In the genomic region with DNA sequence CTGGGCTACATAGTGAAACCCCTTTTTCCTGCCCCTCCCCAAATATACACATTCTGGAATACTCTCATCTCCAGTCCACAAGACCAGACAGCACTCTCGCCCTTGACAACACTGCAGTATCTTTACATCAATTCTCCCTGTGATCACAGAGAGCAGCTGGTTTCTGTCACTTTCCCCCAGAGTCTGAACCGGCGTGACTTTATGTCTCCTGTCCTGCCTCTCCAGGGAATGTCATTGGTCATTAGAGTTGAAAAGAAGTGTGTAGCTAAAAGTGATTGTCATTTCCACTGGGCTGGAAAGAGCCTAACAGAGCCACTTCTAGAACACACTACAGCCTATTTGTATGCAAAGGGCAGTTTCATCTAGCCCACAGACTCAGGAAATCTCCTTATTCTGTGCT, we compare ENCODE assay signal across 19 mouse cellular contexts. TPM values are rescaled to one million over a fixed set of nuclear protein-coding genes. Genes with fewer than 3 reads are reported as not detected.
DNase-seq lines count a peak whose midpoint lies in the region; ATAC-seq and TF ChIP-seq lines count a peak whose summit lies in the region.
"Had no signal": no experiment of that assay in that cellular context is flagged by ENCODE, and none has a peak within 500 bp of the region (broad histone marks: within the 10 kb centered on the region; RNA-seq: fewer than 3 reads in every experiment).

No protein-coding gene starts in this region.

- H3K9me3 ChIP-seq in hindbrain, embryonic 12.5 days (replicated peaks), result 0 out of 2 replicates have a peak, but pooled peaks cover 4% of the 10 kb centered on the region
- H3K9me3 ChIP-seq in hindbrain, embryonic 10.5 days, result peaks cover 5% of the 10 kb centered on the region
- no peaks in the 10 kb centered on the region; the same call in 1 of the 2 replicates for H3K9me3 ChIP-seq in lung, embryonic 15.5 days
- no peaks in the 10 kb centered on the region for H3K9me3 ChIP-seq in hindbrain, embryonic 15.5 days
- H3K9me3 ChIP-seq in intestine, postnatal 0 days (ENCODE audit: control insufficient read depth), result 0 out of 2 replicates have a peak, but pooled peaks cover 3% of the 10 kb centered on the region
- H3K9me3 ChIP-seq: embryonic facial prominence, embryonic 12.5 days; neural tube, embryonic 15.5 days had no signal

- no peak for DNase-seq in hindbrain, embryonic 10.5 days (ENCODE audit: low spot score)
- DNase-seq in lung, postnatal 4 days, result no peak
- DNase-seq in R1 (ENCODE audit: low read depth, low spot score), result peak; percentile 10
- no peak for DNase-seq in urinary bladder, postnatal 10 days (ENCODE audit: low spot score)
- DNase-seq: cerebellum, adult 9-10 months; lung, postnatal 10 days; right cerebral cortex, postnatal 4 days had no signal

- 25% methylated on average over 3 of the region's 3 CpGs for WGBS in hindbrain, embryonic 12.5 days
- WGBS in hindbrain, embryonic 10.5 days, result 51% methylated on average over 3 of the region's 3 CpGs
- 45% methylated on average over 3 of the region's 3 CpGs for WGBS in lung, embryonic 15.5 days
- WGBS in hindbrain, embryonic 15.5 days, result 35% methylated on average over 3 of the region's 3 CpGs
- WGBS in intestine, postnatal 0 days, result 68% methylated on average over 3 of the region's 3 CpGs

- no peaks in the 10 kb centered on the region for H3K36me3 ChIP-seq in hindbrain, embryonic 12.5 days
- H3K36me3 ChIP-seq in hindbrain, embryonic 10.5 days, result no peaks in the 10 kb centered on the region
- H3K36me3 ChIP-seq in lung, embryonic 15.5 days, result no peaks in the 10 kb centered on the region
- H3K36me3 ChIP-seq in hindbrain, embryonic 15.5 days, result no peaks in the 10 kb centered on the region
- H3K36me3 ChIP-seq in intestine, postnatal 0 days (ENCODE audit: control insufficient read depth, insufficient read depth), result no peaks in the 10 kb centered on the region
- H3K36me3 ChIP-seq: embryonic facial prominence, embryonic 12.5 days; limb, embryonic 12.5 days; liver, embryonic 12.5 days; neural tube, embryonic 15.5 days had no signal

- no peak overlapping the region for H3K4me3 ChIP-seq in hindbrain, embryonic 12.5 days
- H3K4me3 ChIP-seq in hindbrain, embryonic 10.5 days, result no peak overlapping the region
- H3K4me3 ChIP-seq in lung, embryonic 15.5 days, result no peak overlapping the region
- H3K4me3 ChIP-seq in hindbrain, embryonic 15.5 days, result no peak overlapping the region
- H3K4me3 ChIP-seq in intestine, postnatal 0 days (ENCODE audit: low read depth, low read length), result no peak overlapping the region
- H3K4me3 ChIP-seq: embryonic facial prominence, embryonic 12.5 days; erythroblast, embryonic 14.5 days; forebrain, embryonic 13.5 days; heart, embryonic 13.5 days; limb, embryonic 12.5 days; liver, embryonic 12.5 days; neural tube, embryonic 15.5 days had no signal

- H3K4me2 ChIP-seq in hindbrain, embryonic 12.5 days (replicated peaks), result no peak overlapping the region
- no peak overlapping the region for H3K4me2 ChIP-seq in lung, embryonic 15.5 days
- H3K4me2 ChIP-seq in hindbrain, embryonic 15.5 days, result no peak overlapping the region
- H3K4me2 ChIP-seq in intestine, postnatal 0 days (replicated peaks; ENCODE audit: low read depth), result no peak overlapping the region
- H3K4me2 ChIP-seq: embryonic facial prominence, embryonic 12.5 days; forebrain, embryonic 13.5 days; heart, embryonic 13.5 days; limb, embryonic 12.5 days; liver, embryonic 12.5 days; neural tube, embryonic 15.5 days had no signal

- no peaks in the 10 kb centered on the region for H3K27me3 ChIP-seq in hindbrain, embryonic 12.5 days
- no peaks in the 10 kb centered on the region for H3K27me3 ChIP-seq in hindbrain, embryonic 10.5 days (ENCODE audit: insufficient read depth, poor library complexity, severe bottlenecking)
- no peaks in the 10 kb centered on the region for H3K27me3 ChIP-seq in lung, embryonic 15.5 days
- no peaks in the 10 kb centered on the region for H3K27me3 ChIP-seq in hindbrain, embryonic 15.5 days
- no peaks in the 10 kb centered on the region for H3K27me3 ChIP-seq in intestine, postnatal 0 days (replicated peaks; ENCODE audit: control insufficient read depth, insufficient read depth, low read length)
- H3K27me3 ChIP-seq: CH12.LX; embryonic facial prominence, embryonic 12.5 days; forebrain, embryonic 13.5 days; heart, embryonic 13.5 days; limb, embryonic 12.5 days; liver, embryonic 12.5 days; neural tube, embryonic 15.5 days had no signal

- peaks cover 22% of the 10 kb centered on the region for H3K4me1 ChIP-seq in hindbrain, embryonic 12.5 days
- peaks cover 15% of the 10 kb centered on the region for H3K4me1 ChIP-seq in hindbrain, embryonic 10.5 days (replicated peaks)
- peaks cover 12% of the 10 kb centered on the region; the same call in 1 of the 2 replicates for H3K4me1 ChIP-seq in lung, embryonic 15.5 days
- H3K4me1 ChIP-seq in hindbrain, embryonic 15.5 days (replicated peaks), result peaks cover 26% of the 10 kb centered on the region
- no peaks in the 10 kb centered on the region for H3K4me1 ChIP-seq in intestine, postnatal 0 days (replicated peaks; ENCODE audit: control insufficient read depth, insufficient read depth, low read length)
- H3K4me1 ChIP-seq: heart, embryonic 13.5 days; liver, embryonic 12.5 days had no signal

- TF ChIP-seq CTCF in intestine, postnatal 0 days (IDR thresholded peaks at IDR 0.05; ENCODE audit: low read depth), result no peak

- peak overlapping the region; percentile 52; the same call in 1 of the 2 replicates for H3K27ac ChIP-seq in hindbrain, embryonic 12.5 days
- H3K27ac ChIP-seq in hindbrain, embryonic 10.5 days, result no peak overlapping the region
- no peak overlapping the region for H3K27ac ChIP-seq in lung, embryonic 15.5 days
- H3K27ac ChIP-seq in hindbrain, embryonic 15.5 days (replicated peaks), result 0 out of 2 replicates have a peak overlapping the region, but pooled peaks have one; percentile 12
- H3K27ac ChIP-seq in intestine, postnatal 0 days (ENCODE audit: low read depth, low read length), result no peak overlapping the region
- H3K27ac ChIP-seq: embryonic facial prominence, embryonic 12.5 days; forebrain, embryonic 13.5 days; heart, embryonic 13.5 days; limb, embryonic 12.5 days; liver, embryonic 12.5 days; neural tube, embryonic 15.5 days had no signal

- no peak overlapping the region for H3K9ac ChIP-seq in hindbrain, embryonic 12.5 days
- no peak overlapping the region for H3K9ac ChIP-seq in lung, embryonic 15.5 days
- H3K9ac ChIP-seq in hindbrain, embryonic 15.5 days, result no peak overlapping the region
- H3K9ac ChIP-seq in intestine, postnatal 0 days (ENCODE audit: low read depth, low read length), result no peak overlapping the region
- H3K9ac ChIP-seq: embryonic facial prominence, embryonic 12.5 days; forebrain, embryonic 13.5 days; heart, embryonic 13.5 days; limb, embryonic 12.5 days; liver, embryonic 12.5 days; neural tube, embryonic 15.5 days had no signal

- ATAC-seq in hindbrain, embryonic 12.5 days (ENCODE audit: low FRiP score), result no peak
- ATAC-seq in lung, embryonic 15.5 days (ENCODE audit: borderline replicate concordance, extremely low read depth, low FRiP score, low TSS enrichment), result peak; percentile 75; the same call in 1 of the 2 replicates
- ATAC-seq in hindbrain, embryonic 15.5 days (ENCODE audit: low FRiP score, low read depth), result no peak
- no peak for ATAC-seq in intestine, postnatal 0 days
- ATAC-seq: forebrain, embryonic 13.5 days; liver, embryonic 12.5 days had no signal

RNA-seq across cellular contexts. Expression of a gene that starts 43.2 kb away (rescaled TPM):
- polyA plus RNA-seq in hindbrain, embryonic 12.5 days (2016; fragmentation: Nextera tagmentation; extraction: Ambion mirVana), result 23.5 and 27.7 TPM in 2 replicates
- polyA plus RNA-seq in hindbrain, embryonic 10.5 days (2016; fragmentation: Nextera tagmentation; extraction: Ambion mirVana), result 23.8 and 27.1 TPM in 2 replicates
- polyA plus RNA-seq in lung, embryonic 15.5 days (2015; fragmentation: Nextera tagmentation; extraction: Ambion mirVana), result 28.3 and 31.7 TPM in 2 replicates
- polyA plus RNA-seq in hindbrain, embryonic 15.5 days (2015; fragmentation: Nextera tagmentation; extraction: Ambion mirVana), result 17.9 and 19.3 TPM in 2 replicates
- polyA plus RNA-seq in intestine, postnatal 0 days (2015; fragmentation: Nextera tagmentation; extraction: Ambion mirVana), result 50.2 and 51.2 TPM in 2 replicates

Comparison
In these comparisons a context has a peak if more than half of its experiments do, and no peak if none do; other contexts are left out.
1. H3K27ac ChIP-seq: peak in hindbrain, embryonic 12.5 days (single experiment) and hindbrain, embryonic 15.5 days (single experiment); none in hindbrain, embryonic 10.5 days (single experiment), lung, embryonic 15.5 days (single experiment) and intestine, postnatal 0 days (single experiment).